Mouse (Mus musculus): ENCODE measurements around the gene Smarcc2.

GRCm38 (mm10) chr10:128409692-128410559, 49.1 kb upstream of the Smarcc2 start:
- TF ChIP-seq CTCF (IDR thresholded peaks at IDR 0.05; ENCODE audit: low read depth, low read length) (peak; percentile 79), POLR2A (IDR thresholded peaks at IDR 0.05; ENCODE audit: extremely low read depth, insufficient read depth, low read length) (peak; percentile 66; the same call in 1 of the 2 replicates)
